Mouse (Mus musculus) C2C12 (cell line): Measurements from ENCODE around the gene Tdg.

Experiments
- CEBPB ChIP-seq: IDR thresholded peaks from one replicate; pipeline ENCODE4 v1.6.1; 2011; ENCODE audit warnings: low read depth, mild to moderate bottlenecking, control low read depth, moderate library complexity
- CTCF ChIP-seq: IDR thresholded peaks from one replicate; pipeline ENCODE4 v1.5.1; 2011; ENCODE audit not compliant: control insufficient read depth, insufficient read depth, insufficient read length
- FOSL1 ChIP-seq: IDR thresholded peaks from one replicate; pipeline ENCODE4 v1.8.0; 2011; ENCODE audit warnings: mild to moderate bottlenecking, low read length; ENCODE audit not compliant: poor library complexity, insufficient read depth, severe bottlenecking
- MAX ChIP-seq: IDR thresholded peaks from one replicate; pipeline ENCODE4 v1.6.1; 2011; ENCODE audit warnings: mild to moderate bottlenecking, control low read depth
- MYOD1 ChIP-seq: IDR thresholded peaks from one replicate; pipeline ENCODE4 v1.6.1; 2011; ENCODE audit warnings: low read depth; ENCODE audit not compliant: control insufficient read depth, insufficient read length
- MYOG ChIP-seq: IDR thresholded peaks from one replicate; pipeline ENCODE4 v1.6.1; 2011; ENCODE audit not compliant: control insufficient read depth, insufficient read length; ENCODE audit errors: extremely low read depth
- USF1 ChIP-seq: IDR thresholded peaks from one replicate; pipeline ENCODE4 v1.6.1; 2011; ENCODE audit warnings: low read depth, mild to moderate bottlenecking, control low read depth, moderate library complexity

DNA sequence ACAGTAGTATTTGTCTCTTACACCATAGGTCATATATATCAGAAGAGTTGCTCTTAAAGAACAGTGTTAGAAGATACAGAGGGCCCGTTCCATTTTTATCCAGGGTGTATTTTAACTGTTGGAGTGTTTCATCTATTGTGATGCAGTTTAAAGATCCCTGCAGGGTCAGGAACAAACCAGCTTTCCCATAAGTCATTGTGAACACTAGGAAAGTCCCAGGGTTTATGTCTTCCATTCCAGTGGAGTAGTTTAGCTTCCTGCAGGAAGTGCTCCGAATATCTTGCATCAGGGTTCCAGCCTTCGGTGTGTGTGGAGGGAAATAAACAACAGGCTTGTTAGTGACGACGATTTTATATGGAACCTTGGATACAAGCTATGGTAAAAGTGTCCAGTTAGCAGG is 21.6 kb downstream of the Tdg start:
- no peak for TF ChIP-seq CEBPB
- TF ChIP-seq CTCF: no peak
- no peak for TF ChIP-seq USF1
- TF ChIP-seq MYOG: no peak
- TF ChIP-seq MYOD1: no peak
- no peak for TF ChIP-seq MAX
- no peak for TF ChIP-seq FOSL1
